Mouse (Mus musculus): ENCODE data around the gene Cyp2c23.

Gene Cyp2c23

DNA sequence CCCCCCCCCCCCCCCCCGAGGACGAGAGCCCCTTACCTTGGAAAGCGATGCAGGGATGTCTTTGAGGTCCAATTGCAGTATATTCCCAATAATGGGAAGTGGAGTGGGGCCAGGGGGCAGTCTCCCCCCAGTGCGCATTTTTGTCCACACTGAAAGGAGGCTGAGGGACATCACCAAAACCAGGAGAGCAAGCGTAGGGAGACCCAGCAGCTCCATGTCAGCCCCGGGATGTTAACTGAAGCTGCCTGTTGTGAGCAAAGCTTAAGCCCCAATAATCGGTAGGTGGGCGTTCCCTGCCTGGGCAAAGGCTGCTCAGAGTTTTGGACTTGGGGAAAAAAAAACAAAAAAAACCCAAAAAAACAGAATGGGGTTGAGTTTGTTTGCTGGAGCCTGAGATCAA lies at the start of gene Cyp2c23:
Gene Cyp2c23 (minus strand): TSS at position 237 of the 400 bp plus-strand sequence.
- no peak for DNase-seq (ENCODE audit: low spot score in 2 of 2)

DNA sequence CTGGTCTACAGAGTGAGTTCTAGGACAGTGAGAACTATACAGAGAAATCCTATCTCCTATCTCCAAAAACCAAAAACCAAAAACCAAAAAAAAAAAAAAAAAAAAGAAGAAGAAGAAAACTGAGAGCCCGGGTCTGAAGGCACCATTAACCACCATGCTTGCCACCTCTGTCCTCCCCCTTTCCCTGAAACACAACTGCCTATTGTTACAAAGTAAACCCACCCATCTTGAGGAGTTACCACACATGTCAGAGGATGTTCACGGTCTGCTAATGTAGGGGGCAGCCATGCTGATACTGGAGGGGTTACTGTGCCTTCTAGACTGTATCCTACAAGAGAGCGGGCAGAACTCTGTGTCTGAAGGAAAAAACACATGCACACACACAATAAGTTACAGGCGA lies 48.0 kb upstream of the Cyp2c23 start:
- no peak for DNase-seq (ENCODE audit: low spot score in 2 of 2)

DNA sequence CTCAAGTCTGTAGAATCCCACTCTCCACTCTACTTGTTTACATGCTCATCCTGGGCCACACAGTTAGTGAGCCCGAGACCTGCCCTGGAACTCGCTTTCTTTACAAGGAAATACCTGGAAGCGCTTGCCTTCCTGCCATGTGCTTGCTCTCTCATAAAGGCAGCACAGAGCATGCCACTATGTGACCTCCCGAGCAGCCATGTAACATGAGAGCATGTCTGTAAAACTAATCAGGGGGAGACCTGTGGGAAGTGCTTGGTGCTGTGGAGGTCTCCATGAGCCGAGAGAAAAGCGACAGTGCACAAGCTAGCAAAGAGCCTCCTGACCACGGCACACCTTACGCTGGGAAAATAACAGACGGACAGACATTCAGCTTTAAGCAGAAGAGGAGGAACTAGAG lies 47.4 kb upstream of the Cyp2c23 start:
- DNase-seq (ENCODE audit: low spot score in 2 of 2) = no peak

DNA sequence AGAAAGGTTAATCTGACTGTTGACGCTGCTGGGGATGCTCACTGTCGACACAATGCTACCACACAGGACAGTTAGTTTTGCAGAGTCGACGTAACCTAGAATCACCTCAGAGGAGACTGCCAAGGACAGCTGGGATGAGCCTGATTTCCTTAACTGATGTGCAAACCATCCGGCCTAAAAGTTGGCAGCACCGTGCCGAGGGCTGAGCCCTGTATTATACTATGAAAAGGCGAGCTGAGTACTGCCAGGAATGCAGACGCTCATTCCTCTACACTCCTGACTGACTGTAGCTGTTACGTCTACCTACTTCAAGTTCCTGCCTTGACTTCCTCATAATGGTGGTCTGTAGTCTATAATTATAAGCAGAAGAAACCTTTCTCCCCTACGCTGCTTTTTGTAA lies 46.0 kb upstream of the Cyp2c23 start:
- DNase-seq (ENCODE audit: low spot score in 2 of 2) = no peak

DNA sequence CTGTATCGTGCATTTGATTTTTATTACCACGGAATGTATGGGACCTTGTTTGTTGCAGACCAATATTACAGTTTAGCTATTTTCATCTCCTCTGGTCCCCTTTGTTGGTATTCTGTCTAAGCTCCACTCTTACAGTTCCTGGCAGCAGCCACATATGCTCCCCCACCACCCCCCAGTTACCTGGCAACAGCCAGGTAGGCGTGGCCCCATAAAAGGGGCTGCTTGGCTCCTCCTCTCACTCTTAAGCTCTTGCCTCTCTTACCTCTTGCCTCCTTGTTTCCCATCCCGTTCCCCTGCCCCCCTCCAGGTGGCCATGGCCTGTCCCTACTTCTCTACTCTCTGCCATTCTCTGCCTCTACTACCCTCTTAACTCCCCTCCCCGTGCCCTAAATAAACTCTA lies 42.2 kb upstream of the Cyp2c23 start:
- no peak for DNase-seq (ENCODE audit: low spot score in 2 of 2)

DNA sequence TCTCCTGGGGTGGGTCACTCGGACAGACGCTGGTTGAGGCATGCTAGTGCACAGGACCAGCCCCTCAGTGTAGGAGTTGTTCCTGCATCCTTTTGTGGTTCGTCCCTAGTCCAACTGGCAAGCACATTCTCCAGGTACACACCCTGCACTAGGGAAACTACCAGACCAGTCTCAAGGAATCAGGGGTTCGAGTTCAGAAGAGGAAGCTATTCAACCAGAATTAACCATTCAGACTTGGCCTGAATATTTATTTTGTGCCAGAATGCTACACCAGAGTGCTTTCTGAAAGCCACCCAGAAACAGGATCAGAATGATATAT lies 40.9 kb upstream of the Cyp2c23 start:
- DNase-seq (ENCODE audit: low spot score in 2 of 2) = no peak

DNA sequence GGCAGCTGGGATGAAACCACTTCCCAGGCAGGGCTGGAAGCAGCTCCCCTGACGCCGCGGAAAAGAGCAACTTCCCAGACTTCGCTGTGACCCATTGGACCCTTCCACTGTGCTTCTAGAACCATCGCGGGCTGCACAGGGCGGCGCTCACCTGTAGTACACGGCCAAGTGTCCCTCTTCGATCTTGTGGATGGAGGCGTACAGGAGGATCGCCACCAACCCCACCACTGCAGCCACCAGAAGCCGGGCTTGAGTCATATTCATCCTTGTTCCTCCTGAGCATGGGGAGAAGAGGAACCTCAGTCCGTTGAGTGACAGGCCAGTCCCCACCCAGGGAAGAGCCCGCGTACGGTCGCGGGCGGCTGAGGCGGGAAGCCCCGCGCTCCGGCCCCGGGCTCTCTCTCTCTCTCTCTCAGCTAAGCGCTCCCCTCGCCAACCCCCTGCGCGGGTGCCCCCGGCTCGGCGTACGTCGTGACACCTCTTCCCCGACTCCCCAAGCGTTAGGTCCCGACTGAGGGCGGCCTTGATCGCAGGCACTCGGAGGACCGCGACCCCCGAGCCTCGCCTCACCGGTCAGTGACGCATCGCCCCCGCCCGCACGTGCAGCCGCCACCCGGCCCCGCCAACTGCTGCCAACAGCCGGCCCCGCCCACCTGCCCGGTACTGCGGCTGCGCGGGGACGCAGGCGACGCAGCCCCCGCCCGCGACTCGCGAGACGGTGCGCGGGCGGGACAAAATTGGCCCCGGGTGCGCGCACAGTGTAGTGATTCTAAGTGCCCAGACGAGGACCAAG lies 40.3 kb upstream of the Cyp2c23 start, which contains the start of gene Erlin1:
Gene Erlin1 (minus strand): TSS at position 665 of the 793 bp plus-strand sequence.
- peak; percentile 86 to 93 for DNase-seq (ENCODE audit: low spot score in 2 of 2)

DNA sequence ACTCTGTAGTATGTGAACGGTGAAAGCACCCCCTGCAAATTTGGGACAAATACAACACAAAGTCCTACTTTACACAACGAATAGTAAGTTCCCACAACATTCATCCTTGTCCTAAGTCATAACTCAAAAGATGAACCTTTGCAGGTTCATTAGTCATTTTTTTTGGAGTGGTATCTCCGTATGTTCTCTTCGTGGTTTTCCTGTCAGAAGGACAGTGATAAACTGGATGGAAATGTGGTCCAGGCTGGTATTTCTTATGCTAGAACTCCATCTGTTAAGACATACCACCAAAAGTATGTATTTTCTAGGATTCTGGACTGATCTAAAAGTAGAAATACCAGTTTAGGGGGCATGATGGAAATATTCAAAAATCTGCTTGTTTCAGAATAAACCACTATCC lies 39.2 kb upstream of the Cyp2c23 start:
- DNase-seq (ENCODE audit: low spot score in 2 of 2) = no peak

DNA sequence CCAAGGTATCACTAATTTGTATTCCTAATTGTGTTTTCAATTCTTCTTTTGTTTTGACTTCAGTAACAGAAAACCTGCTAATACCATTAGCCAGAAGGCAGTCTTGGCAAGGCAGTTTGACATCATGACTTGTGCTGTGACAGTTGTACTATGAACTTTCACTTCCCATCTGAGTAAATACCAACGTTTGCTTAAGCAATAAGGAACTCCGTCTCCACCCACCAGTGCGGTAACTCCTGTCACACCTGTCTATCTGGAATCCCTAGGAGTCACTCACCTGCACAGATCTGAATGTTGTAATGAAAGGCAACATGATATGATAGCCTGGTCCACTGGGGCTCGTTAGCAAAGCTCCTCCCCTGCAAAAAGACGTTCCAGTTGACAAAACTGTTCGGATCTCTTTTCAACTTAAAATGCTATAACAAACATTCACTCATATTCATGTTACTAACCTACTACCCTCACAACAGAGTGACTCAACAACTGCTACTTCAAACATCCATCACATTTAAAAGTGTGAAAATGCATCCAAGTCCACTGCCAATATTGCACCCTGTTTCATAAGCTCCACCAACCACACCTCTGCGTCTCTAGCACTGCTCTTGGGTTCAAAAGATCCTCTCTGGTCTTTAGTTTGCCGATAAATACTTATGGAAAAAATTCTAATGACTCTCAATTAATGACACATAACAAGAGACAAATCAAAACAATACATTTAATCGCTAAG lies 38.5 kb upstream of the Cyp2c23 start:
- no peak for DNase-seq (ENCODE audit: low spot score in 2 of 2)

DNA sequence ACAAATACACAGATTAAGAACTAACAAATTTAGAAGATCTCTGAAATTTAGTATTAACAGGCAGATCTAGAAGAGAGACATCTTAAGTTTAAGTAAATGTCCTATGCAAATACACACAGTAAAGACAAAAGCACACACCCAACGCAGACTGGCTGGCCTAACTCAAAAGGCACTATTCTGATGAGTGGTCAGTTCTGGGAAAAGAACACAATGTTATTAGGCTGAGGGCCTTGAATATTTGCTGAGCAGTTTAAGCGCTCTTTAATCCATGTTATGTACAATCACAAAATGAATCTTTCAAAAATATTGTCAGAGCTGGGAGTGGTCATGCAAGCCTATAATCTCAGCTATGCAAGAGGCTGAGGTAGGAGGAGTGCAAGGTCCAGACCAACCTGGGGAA lies 35.7 kb upstream of the Cyp2c23 start:
- DNase-seq (ENCODE audit: low spot score in 2 of 2) = no peak

DNA sequence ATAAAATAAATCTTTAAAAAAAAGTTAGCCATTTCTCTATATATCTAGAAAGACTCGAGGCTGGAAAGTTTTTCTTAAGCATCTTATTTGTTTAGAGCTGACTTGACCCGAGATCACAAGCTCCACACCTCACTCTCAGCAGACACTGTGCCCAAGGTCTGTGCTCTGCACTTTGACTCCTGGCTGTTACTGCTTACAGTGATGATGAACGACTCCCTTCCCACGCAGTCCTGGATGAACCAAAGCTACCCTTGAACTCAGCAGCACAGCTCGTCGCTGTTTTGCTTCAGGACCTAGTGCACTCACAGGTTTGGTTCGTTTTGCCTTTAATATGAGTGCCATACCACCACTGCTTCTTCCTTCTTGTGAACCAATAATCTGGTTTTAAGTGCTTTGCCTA lies 34.8 kb upstream of the Cyp2c23 start:
- DNase-seq (ENCODE audit: low spot score in 2 of 2) = no peak

DNA sequence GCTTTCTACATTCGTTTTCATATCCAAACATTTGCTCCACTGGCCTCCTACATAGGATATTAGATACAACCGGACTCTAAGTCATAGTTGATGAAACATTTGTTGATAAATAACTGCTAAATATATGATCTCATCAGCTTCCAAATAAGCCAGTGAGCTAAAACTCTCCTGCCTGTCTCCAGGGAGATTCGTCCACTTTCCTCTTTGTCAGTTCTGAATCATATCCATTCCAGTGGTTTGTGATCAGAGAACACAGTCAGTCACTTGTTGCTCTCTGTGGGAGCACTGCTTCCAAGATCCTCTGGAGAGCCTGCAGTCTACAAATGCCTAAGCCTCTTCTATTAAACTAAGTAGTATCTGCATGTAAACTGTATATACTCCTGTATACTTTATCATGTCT lies 31.2 kb upstream of the Cyp2c23 start:
- no peak for DNase-seq (ENCODE audit: low spot score in 2 of 2)

DNA sequence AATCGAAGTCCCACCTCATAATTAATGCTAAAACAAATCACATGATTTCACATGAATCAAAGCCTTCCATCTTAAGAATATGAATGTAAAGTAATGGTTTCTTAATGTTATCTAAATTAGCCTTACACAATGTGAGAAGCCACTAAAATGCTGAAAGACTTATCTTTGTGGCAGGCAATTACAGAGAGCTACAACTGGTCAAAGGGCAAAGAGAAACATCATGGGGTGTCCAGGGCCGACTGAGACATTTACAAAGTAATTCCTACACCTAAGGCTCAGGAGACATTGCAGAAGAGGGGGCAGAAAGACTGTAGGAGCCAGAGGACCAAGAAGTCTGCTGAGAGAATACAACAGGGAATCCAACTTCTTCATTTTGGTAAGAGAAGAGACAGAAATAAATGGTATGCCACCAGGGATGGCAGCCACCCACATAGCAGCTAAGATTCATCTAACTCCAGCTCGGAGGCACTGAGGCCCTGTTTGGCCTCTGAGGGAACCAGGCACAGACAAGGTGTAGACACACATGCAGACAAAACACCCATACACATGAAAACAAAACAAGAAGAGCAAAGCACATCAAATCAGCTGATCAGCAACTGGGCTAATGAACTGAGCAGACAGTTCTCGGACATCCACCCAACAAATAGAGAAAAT lies 26.3 kb upstream of the Cyp2c23 start:
- DNase-seq (ENCODE audit: low spot score in 2 of 2) = no peak

DNA sequence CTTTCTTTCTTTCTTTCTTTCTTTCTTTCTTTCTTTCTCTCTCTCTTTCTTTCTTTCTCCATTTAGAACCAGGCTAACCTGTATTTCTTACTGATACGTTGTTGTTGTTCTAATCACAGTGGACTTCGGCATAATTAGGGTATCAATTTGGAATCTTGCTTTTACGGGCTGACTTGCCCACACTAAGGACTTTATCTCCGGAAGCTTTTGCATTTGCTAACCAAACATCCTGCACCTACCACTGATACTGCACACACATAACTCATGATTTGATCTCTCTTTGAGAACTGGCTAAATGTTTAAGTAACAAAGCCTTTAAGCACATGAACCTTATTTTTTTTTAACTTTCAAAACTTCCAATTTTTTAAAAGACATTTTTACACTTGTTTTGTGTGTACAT lies 21.4 kb upstream of the Cyp2c23 start:
- no peak for DNase-seq (ENCODE audit: low spot score in 2 of 2)

DNA sequence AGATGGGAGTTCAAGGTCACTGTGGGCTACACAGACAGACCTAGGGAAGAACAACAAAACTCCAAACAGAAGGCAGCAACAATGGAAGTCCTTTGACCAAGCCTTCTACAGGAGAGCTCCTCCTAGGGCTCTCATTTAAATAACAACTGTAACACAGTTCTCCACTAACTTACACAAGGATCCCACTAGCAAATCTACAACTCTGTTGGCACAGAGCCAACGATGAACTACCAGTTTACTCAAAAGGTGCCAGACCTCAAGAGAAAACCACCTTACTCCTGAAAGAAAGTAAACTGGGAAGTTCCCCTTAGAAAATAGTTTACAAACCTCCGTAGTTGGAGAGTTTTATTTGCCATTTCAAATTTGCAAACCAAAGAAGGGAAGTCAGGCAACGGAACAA lies 20.3 kb upstream of the Cyp2c23 start:
- DNase-seq (ENCODE audit: low spot score in 2 of 2) = no peak

DNA sequence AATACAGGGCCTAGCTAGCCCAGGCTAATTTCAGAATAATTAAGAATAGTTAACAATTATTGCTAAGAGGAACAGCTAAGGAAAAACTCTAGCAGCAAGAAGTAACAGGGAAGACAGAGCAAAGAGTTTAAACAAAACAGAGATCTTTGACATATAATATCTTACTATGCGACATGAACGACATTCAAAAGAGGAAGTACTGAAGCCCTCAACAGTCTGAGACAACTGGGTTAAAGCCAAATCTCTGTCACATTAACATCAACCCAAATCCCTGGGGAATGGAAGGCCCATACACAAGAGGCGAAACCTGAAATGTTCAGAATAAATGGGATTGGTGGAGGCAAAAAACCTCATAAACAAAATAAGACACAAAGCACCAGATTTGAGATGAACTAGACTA lies 16.8 kb upstream of the Cyp2c23 start:
- no peak for DNase-seq (ENCODE audit: low spot score in 2 of 2)

DNA sequence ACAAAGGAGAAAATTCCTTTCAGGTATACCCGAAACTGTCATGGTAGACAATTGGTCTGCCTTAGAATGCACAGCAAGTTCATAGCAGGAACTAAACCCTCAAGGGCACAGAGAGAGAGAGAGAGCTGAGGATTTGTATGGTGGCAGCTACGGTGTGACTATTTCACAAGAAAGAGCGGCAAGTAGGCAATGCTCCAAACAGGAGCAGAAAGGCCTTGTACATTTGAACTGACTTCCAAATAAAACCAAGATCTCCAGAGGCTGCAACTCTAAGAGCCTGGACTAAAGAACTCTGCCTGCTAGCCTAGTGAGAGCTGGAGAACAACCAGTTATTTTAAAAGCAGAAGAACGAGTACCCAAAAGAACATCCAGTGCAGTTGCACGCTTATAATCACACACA lies 13.1 kb upstream of the Cyp2c23 start:
- DNase-seq (ENCODE audit: low spot score in 2 of 2) = no peak

DNA sequence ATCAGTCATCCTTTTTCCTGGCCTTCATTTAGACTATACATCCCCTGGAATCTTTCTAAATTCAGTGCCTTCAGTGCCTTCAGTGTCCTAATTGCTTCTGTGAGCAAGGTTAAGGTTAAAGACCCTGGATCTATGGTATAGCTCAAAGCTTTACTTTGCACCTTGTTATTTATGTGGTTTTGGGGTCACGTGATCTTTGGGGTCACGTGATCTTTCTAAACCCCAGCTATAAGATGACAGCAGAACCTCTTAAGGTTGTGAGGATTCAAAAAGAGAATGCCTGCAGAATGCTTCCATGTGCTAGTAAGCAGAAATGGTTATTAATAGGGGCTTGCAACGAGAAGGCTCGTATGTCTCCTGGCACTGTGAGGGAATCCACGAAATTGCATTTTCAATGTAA lies 4.4 kb upstream of the Cyp2c23 start:
- DNase-seq (ENCODE audit: low spot score in 2 of 2) = no peak

DNA sequence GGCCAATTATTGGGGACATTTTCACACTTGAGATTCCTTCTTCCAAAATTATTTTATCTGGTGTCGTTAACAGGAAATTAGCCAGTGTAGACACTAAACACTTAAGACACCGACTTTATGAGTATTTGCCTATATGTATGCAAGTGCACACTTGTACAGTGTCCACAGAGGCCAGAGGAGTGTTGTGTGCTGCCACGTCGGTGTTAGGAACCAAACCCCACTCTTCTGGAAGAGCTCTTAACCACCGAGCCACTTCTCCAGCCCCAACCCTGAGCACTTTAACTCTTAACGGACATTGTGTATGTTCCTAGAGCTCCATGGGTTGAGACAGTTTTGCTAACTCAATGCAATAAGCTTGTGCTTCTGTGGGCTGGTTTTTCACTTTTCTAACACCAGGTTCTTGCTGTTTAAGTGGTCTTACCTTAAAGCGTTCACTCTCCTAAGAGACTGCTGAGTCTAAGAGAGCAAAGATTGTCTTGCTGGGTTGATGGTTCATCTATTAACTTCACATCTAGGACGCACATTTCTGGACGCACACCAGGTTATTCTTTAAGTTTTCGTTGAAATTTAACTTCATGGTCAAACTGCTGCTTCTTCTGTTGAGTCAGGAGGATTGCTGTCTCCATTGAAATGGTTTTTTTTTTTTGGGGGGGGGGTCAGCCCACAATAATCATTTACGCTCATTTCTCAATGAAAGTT lies 3.2 kb upstream of the Cyp2c23 start:
- DNase-seq (ENCODE audit: low spot score in 2 of 2) = no peak

DNA sequence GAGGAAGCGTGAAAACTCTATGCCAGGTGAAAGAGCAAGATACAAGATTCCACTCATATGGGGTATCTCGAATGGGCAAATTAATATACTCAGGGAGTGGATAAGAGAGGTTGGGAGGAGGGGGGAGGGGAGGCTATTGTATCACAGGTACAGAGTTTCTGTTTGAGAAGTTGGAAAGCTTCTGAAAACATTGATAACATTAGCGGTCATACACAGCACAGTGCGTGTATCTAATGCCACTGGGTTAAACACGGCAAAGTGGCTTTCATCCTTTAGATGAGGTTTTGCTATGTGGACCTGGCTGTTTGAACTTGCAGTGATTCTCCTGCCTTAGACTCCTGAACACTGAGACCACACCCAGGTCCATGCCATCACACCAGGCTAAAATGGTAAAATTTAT lies 1.0 kb upstream of the Cyp2c23 start:
- no peak for DNase-seq (ENCODE audit: low spot score in 2 of 2)

DNA sequence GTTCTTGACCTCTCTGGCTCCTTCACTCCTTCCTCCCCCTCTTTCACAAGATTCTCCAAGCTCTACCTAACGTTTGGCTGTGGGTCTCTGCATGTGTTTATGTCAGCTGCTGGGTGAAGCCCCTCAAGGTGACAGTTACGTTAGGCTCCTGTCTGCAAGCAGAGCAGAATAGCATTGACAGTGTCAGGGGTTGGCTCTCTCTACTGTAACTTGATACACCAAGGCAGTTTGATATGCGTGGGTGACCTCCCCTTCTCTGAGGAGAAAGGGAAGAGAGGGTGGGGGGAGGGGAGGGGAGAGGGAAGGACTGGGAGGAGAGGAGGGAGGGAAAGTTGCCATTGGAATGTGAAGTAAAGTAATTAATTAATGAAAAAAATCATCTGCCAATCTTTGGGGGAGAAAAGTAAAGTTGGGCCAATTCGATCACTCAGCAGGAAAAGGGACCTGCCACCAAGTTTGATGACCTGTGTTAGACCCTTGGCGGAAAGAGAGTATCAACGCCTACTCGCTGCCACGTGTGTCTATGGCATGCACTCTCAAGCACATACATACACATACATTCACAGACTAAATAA lies 2.0 kb downstream of the Cyp2c23 start:
- no peak for DNase-seq (ENCODE audit: low spot score in 2 of 2)

All from spleen, postnatal 4 days (tissue).